Mouse (Mus musculus) cerebellum, postnatal 25 days (tissue): ENCODE results near the gene B3gnt4.
A peak's percentile ranks its signal among the peaks of the same experiment; 100 is the strongest.
"Not testable (repeated sequence)": the region's sequence is repeated elsewhere in the genome, so short reads cannot be mapped to it uniquely, and the experiment has no call there.

Source experiments
- DNase-seq, 2 experiments: peaks; one replicate each; pipeline ENCODE4 v3.0.0; 2021; ENCODE audit warnings: mixed read lengths in 2 of 2

Gene B3gnt4

DNA sequence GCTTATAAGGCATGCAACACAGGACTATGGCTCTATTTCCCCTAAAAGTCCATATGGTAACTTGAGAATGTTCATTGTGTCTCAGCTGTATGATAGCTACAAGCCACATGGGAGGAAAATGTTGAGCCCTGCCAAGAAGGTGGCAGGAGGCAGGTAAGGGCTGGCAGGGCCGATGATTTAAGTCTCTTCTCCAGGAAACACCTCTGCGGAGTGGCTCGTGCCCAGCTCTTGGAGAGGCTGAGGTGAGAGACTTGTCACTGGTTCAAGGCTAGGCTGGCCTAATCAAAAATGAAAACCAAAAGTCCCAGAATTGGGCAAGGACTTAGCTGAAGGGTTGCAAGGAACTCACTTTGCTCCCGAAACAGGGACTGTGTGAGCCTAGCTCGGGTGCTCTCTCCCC, at the start of gene B3gnt4:
B3gnt4 (plus strand) TSS at position 301 of the 400 bp plus-strand sequence.
- no peak for DNase-seq

DNA sequence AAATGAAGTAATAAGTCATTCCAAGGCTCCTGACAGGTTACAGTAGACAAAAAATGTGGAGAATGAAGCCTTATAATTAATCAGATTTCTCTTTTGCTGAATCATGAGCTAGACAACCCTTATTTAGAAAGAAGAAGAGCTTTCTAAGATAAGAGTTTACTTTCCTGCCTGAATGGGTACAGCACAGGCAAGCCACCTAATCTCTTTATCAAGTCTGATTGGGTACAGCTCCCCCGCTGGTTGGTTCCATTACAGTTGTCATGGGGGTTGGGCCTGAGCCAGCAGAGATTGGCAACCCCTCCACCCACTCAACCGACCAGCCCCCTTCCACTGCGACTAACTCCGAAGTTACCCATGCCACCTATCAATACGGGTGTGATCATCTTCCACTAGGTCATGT, 48.8 kb upstream of the B3gnt4 start:
- DNase-seq: no peak

DNA sequence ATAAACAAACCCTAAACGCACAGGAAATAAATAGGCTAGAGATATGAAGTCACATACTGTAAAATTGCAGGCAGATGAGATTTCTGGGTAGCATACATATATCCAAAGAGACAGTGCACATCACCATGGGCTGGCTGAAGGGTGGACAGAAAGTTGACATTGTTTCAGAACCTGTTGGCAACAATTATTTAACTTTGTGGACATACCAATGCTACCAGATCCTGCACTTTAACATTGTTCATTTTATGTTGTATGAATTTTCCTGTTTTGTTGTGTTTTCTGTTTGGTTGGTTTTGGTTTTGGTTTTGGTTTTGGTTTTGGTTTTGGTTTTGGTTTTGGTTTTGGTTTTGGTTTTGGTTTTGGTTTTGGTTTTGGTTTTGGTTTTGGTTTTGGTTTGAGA, 45.6 kb upstream of the B3gnt4 start:
- no peak for DNase-seq

DNA sequence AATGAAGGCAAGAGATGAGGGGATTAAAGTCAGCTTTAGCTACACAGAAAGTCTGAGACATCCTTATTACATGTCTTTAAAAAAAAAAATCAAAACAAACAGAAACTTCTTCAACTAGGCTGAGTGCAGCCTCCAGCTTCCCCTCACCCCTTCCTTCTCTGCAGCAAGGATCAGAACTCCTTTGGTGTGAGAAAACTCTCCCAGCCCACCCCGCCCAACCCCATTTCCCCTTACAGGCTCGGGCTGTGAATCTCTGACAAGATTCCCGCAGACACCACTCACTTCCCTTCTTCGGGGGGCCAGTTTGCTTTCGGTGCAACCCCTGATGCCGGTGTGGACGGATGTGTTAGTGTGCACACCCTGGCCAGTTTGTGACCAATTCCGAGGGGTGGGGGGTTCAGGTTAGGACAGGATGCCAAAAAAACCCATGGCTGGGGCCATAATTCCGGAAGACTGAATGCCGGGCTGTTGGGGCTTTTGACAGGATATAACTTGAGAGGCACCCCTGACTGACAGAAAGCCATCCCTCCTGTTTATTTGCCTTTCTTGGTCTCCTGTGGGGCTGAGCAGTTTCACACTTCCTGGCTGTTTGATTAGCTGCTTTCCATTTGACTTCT, 39.4 kb upstream of the B3gnt4 start:
- DNase-seq: no peak

DNA sequence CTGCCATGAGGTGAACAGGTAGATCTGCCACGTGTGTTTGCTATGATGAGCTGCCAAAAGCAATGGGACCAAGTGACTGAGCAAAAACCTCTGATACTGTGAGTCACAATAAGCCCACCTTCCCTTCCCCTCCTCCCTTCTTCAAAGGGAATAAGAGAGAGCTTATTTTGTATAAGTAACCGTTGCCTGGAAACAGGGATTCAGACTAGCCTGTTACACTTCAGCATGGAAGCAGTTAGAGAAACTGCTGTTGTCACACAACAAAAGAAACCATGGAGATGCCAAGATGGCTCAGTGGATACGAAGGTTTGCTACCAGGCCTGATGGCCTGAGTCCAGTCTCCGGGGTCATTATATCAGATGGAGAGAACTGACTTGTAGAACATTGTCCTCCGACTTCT, 36.4 kb upstream of the B3gnt4 start:
- DNase-seq: no peak

DNA sequence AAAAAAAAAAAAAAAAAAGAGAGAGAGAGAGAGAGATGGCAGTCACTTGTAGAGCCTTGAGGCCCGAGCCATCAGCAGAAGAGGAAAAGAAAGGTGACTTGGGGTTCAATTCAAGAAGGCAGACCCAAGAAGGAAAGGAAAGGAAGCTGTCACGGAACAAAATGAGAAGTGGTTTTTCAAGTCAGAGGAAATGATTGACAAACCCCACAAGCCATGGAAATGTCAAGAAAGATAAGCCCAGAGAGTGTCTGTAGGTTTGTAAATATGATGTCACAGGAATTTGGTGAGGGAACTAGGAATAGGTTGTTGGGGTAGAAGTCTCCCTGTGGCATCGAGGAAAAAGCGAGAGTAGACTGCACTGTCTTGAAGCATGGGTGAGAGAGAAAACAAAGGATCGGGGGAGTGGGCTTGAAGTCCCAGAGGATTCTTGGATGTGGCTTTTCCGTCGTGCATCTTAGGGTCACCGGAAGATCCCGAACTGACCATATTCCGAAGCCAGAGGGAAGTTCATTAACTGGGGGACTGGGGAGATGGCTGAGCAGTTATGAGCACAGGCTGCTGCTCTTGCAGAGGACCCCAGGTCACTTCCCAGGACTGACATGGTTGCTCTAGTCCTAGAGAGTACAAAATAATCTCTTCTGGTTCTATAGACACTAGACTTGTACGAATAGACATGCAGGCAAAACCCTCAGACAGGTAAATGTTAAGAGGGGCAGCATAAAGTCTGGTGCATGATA, 22.4 kb upstream of the B3gnt4 start:
- DNase-seq: no peak

DNA sequence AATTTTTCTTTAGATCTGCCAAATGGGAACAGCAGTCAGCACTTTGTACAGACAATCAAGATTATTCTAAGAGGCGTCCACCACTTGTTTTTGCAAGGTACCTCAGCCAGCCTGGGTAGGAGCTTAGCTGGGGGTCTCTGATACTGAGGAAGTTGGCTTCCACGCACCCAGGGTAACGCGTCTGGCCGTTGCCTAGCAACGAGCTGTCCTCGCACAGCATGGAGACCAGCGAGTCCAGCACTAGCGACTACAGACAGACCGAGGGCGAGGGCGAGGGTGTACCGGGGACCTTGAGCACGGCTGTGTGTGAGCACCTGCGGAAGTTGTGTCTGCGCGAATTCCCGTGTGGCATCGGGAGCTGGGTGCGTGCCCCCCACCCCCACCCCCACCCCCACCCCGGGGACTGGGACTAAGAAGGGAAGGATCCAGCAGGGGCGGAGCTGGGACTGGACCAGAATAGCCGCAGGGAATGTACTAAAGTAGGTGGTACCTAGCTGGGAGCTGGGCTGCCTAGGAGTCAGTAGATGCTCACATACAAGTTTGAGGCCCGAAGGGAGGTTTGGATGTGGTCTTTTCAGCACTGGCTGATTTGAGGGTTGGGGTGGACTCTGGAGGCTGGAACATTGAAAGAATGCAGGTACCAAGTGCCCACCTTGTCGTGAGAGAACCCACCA, 21.0 kb upstream of the B3gnt4 start, which contains the start of the genes Lrrc43 and Il31:
Lrrc43 (plus strand) TSS at position 194 of the 674 bp plus-strand sequence.
Il31 (minus strand) TSS at position 378 of the 674 bp plus-strand sequence.
- no peak for DNase-seq

DNA sequence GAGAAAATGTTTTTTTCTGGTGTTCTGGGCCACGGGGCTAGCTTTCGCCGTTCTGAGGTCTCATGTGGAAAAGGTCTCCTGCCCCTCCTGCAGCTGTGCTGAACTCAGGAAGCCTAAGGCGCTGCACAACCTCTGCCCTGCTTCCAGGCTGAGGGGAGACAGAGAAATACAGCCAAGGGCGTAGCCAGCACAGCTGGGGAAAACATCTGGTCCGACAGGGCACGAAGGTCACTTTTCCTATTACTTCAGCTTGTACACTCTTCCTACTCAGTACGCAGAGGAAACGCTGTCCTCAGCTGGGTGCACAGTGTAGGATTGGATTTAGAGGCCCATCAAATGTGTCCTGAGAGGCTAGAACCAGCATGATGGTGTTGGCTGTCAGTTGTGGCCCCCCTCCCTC, 20.3 kb upstream of the B3gnt4 start:
- DNase-seq: no peak

DNA sequence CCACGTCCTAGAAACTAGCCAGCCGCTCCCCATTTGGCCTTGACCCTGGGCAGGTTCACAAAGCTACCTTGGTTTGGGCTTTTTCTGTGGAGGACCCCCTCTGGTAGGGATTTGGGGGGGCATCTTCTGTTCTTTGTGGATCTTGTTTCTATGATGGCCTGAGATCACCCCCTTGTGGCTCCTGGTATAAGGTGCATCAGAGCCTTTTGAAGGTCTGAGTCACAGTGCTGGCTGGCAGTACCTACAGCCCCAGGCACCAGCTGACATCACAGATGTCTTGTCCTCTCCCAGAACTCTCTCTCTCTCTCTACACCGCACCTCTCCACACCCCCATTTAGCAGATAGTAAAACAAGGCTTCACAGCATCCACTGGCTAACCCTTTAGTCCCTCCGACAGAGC, 10.5 kb upstream of the B3gnt4 start:
- peak; percentile 59 to 75 for DNase-seq

DNA sequence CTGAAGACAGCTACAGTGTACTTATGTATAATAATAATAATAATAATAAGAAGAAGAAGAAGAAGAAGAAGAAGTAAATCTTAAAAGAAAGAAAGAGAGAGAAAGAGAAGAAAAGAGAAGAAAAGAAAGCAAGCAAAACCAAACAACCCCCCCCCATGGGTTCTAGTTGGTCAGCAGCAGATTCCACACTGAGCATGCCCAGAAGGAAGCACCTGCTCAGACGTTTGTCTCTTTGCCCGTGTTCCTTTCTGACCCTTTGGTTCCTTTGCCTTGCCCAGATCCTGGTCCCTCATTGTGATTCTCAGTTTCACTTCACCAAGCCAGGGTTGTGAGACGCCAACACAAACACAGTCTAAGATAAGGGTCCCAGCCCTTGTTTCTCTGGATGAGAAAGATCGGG, 8.3 kb upstream of the B3gnt4 start:
- no peak for DNase-seq

DNA sequence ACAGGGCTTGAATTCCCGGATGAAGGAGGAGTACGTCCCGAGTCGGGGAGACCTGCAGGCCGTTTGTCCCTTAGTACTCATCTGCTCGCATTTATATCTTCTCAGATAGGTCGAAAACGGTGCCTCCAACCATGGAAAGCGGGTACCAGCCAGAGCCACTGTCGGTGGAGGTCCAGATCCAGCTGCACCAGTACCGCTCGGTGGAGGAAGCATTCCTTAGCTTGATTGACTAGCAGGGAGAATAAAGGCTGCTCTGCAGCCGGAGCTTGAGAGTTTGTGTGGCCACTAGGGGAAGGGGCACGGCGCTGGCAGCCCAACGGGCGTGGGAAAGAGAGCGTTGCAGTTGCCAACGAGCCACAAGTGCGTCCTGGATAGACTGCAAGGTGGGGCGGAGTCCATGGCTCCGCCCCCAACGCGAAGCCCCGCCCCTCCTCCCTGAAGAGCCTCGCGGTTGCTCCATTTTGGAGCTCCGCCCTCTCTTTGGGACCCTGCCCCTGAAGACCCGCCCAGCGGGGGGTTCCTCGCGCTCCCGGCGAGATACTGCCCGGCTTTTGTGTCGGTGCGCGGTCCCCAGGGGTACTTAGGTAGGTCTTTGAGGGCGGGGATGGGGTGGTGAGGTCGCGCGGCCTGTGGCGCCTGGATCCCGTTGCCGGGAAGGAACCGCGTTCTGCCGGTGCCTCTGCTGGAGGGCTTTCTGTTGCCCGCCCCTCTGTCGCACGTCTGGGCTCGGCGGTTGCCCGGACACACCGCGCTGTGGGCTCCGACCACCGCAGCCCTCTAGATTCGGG, 2.1 kb upstream of the B3gnt4 start:
- peak; percentile 69 to 84 for DNase-seq

DNA sequence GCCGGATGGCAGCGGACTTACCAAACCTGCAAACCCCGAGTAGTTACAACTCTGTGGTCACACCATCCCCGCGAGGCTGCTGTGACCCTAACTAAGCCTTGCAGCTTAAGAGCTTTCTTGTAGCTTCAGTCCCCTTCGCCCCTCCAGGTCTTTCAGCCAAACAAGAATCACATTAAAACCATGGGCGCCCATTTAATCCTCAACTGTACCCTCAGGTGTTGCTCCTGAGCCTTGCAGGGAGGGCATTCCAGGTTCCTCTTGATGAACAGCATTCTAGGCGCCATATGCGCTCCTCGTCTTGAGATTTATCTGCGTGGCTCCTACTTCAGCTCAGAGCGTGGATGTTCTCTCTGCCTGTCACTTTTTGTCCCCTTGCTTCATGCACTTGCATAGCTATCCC, 1.3 kb upstream of the B3gnt4 start:
- no peak for DNase-seq

DNA sequence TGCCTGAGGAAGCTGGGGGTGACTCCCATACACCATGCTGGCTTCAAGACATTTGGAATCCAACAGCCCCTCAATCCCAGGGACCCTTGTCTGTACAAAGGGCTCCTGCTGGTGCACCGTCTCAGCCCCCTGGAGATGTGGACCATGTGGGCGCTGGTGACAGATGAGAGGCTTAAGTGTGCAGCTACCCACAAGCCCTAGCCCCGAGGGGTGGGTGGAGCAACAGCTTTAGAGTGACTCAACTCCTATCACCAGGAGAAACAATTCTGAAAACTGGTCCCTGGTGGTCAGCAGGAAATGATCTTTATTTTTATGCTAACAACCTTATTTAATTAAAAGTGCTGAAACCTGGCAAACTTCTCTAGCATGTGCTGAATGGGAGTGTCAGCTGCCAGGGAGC, 1.2 kb downstream of the B3gnt4 start:
- DNase-seq: not testable (repeated sequence)

DNA sequence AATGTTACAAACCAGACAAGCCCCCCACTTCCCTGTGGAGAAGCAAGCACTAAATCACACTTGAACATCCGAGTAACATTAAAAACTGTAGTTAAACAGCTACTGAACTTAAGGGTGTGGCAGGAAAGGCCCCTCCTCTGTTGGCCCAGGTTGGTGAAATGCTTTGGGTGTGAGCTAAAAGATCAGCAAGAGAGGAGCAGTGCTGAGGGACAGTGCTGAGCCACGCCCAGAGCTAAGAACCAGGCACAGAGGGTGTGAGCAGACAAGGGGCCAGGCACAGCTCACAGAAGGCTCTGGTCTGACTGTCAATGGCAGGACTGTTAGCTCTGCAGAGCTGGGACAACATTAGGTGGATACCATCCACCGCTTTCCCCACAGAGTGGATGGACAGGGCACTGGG, 1.8 kb downstream of the B3gnt4 start:
- DNase-seq: no peak

DNA sequence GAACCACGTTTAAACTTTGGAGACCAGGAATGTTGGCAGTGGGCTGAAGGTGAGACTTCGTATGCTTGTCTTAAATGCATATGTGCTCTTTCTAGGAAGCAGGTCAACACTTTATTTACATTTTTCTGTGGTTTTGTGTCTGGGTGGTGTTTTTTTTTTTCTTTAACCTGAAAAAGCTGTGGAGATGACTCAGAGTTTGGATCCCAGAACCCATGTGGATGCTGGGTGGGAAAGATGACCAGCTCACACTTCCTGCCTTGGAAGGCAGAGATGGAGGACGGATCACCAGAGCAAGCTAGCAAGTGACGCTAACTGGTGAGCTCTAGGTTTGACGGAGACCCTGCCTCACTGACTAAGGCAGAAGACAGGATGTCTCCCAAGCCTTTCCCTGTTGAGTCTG, 4.6 kb downstream of the B3gnt4 start:
- DNase-seq: no peak

DNA sequence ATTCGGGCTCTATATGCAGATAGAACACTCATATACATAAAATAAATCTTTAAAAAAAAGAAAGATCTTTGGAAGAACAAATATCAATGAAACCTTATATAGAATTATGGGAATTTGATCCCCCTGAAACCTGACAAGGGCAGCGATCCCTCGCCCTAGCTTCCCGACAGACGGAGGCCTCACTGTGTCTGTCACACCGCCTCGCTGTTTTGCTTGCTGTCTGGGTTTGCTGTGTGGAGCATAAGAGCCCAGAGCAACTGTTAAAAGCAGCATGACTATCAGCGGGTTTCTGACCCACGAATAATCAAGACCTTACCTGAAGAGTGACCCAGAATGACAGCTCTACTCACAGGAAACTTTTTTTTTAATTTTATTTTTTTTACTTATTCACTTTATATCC, 10.4 kb downstream of the B3gnt4 start:
- DNase-seq: no peak

DNA sequence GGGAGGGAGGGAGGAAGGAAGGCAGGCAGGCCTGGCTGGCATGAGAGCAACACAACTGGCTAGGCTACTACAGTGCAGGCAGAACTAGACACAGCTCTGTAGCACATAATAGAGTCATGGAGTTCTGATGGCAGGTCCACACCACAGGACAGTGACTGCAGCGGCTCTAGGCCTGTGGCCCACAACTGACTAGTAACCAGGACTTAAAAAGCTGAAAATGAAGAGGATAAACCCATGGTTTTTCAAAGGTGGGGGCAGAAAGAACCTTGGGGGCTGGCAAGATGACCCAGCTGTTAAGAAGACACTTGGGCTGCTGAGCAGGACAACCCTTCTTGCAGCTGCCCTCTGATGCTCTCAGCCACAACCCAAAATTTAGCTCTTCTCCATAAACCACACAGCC, 11.4 kb downstream of the B3gnt4 start:
- no peak for DNase-seq

DNA sequence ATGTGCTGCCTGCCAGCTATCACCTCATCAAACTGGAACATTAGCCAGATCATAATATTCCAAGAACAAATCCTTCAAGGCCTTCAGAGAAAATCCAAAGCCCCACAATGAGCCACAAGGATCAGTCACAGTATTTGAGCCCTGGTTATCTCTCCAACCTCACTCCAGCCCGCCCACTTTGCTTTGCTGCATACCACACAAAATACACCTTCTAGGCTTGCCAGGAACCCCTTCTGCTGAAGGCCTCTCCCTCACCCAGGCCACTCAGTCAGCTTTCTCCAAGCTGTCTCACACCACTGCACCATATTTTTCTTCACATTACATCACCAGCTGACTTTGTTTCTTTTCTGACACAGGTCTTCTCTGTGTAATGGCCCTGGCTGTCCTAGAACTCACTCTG, 11.9 kb downstream of the B3gnt4 start:
- peak in 1 of 2 experiments; percentile 1 for DNase-seq

DNA sequence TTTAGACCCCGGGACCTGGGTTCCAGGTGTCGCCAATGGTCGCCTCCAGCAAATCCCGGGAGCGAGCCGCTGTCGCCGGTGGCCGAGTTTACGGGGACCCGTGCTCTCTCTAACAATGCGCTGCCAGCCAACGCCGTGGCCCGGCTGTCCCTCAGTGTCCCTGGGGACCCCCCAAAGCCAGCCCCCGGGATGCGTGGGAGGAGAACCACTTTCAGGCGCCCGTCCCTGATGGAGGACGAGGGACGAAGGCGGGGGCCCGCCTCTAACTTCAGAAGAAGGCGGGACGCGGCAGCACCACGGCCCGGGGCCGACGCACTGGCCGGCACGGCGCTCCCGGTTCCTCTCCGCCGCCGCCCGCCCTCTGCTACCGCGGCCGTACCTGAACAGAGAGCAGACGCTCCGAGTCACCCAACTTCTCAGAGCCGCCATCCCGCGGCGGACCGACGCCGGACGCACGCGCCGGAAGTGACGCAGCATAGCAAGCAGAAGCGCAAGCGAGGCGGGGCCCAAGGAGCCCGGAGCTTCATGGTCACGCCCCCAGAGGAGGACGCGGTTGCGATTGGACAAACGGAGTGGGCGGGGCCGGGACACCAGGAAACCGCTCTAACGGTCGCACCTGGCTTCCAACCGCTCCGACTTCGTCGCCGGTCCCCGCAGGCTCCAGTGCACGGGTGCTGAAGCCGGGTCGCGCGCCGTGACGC, 13.6 kb downstream of the B3gnt4 start, which contains the start of gene Diablo:
Diablo (minus strand) TSS at position 485 of the 701 bp plus-strand sequence.
- peak; percentile 97 to 99 for DNase-seq

DNA sequence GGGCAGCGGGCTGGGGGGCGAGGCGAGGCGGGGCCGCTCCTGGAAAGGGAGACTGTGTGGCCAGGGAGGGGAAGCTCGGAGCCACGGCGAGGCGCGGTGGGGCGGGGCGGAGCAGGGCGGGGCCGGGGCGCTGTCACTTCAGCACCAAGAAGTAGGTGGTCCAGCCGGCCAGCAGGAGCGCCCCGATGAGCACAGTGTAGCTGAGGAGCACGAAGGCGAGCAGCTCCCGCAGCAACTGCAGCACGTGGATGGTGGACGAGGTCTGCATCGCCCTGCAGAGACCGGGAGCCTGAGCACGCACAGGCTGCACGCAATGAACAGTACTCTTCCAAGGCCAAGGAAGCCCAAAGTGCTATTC, 14.1 kb downstream of the B3gnt4 start:
- DNase-seq: no peak

DNA sequence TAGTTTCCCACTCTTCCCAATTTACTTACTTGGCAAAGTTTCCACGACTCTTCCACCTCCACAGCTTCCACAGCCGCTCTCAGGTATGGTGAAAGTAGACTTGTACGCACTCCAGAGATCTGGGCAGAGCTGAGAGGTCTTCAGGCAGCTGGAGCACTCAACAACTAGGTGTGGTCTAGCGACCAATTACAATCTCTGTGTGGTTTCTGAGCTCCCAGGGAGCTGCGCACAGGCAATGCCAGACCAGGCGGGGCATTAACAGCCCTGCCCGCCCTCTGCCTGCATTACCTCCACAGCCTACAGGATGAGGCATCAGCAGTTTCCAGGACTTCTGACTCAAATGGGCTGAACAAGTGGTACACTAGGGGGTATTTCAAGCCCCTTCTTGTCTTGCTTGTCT, 15.0 kb downstream of the B3gnt4 start, which contains the start of gene Gm49027:
Gm49027 (minus strand) TSS at position 208 of the 400 bp plus-strand sequence.
- DNase-seq: peak in 1 of 2 experiments; percentile 5

DNA sequence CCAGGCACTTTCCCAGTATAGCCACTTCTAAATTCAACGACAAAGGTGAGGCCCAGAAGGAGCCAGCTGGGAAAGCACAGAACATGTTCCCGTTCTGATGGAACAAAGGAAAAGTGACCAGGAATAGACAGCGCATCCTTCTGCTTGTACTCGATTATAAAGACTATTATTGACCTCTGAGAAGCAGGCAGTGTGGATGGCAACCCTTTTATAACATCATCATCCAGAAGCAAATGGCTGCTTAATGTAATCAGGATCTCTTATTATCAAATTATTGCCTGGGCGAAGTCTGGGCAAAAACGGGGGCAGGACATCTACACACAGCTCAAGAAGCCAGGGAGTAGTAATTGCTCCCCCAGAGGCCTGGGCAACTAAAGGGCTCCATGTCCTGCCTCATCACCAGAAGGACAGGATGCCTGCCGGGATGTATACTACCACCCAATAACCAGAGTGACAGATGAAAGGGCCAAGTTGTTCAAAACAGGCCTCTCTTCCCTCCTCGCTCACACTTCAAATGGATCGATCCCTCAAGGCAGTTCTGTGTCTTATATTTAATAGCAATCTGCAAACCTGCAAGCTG, 15.7 kb downstream of the B3gnt4 start:
- DNase-seq: peak in 1 of 2 experiments; percentile 1
